Mouse (Mus musculus) stomach, postnatal 0 days (tissue): ENCODE results near the gene Alkbh5.

Experiments
- CTCF ChIP-seq: IDR thresholded peaks from 2 replicates; pipeline ENCODE4 v1.5.1; 2016; ENCODE audit warnings: antibody characterized with exemption, low read depth, mild to moderate bottlenecking, moderate library complexity
- EP300 ChIP-seq: optimal IDR thresholded peaks from 2 replicates; pipeline ENCODE3; 2016; ENCODE audit warnings: antibody characterized with exemption

- TF ChIP-seq EP300 (no peak), CTCF (no peak)
These were observed 43.5 kb upstream of the Alkbh5 start for GRCm38 (mm10) chr11:60492726-60493125.
